Mouse (Mus musculus): ENCODE measurements around the gene Islr.

Gene Islr

DNA sequence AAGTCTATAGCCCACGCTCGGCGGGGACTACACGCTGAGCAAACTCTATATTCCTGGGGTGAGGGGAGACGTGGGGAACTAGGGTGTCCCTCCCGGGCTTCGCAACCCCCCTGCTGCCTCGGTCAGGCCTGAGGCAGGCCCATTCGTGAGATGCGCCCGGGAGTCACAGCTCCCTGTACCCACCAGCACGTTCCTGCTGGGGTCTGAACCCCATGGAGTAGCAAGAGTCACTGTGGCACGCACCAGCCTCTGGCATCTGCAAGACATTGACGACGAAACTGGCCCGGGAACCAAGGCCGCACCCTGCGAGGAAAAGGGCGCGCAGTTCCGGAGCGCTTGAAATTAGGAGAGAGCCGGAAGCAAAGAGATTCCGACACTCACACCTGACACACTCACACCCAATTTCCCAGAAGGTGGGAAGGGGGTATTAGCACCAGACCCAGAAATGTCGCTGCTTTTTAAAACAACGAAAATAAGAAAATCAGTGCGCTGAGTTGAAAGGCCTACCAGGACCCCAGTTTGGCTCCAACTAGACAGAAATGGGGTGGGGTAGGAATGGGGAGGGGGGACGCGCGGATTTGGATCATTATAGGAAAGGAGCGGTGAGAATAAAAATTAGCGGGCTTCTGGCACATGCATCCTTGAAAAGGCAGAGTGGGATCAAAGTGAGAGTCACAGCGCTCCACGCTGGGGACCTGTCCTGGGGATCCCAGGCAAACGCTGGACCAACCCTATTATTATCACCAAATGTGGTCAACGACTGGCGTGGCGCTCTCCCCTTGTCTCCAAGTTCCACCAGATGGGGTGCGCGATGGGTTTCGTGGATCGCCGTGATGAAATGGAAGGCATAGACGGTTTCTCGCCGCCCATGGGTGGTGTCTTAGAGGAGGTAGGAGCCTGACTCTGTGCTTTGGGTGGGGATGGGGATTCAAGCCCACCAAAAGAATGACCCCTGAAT, 7.2 kb downstream of the Islr start:
- DNase-seq (ENCODE audit: low read depth), result no peak

DNA sequence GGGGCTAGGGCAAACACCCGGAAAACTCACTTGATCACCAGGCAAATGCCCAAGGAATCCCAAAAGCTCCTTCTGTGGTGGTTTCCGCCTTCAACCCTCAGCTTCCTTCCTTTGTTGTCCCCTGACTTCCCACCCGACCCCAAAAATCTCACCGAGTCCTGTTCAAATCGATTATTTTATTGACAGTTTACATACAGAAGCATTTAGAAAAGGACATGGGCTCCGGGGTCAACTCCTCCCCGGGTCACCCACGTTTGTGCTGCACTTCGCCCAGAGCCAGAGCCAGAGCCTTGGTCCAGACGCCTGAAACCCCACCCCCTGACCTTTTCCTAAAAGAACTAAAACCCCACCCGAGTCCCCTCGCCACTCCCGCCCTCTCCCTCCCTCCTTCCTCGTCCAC, 8.0 kb downstream of the Islr start:
- DNase-seq (ENCODE audit: low read depth), result no peak

DNA sequence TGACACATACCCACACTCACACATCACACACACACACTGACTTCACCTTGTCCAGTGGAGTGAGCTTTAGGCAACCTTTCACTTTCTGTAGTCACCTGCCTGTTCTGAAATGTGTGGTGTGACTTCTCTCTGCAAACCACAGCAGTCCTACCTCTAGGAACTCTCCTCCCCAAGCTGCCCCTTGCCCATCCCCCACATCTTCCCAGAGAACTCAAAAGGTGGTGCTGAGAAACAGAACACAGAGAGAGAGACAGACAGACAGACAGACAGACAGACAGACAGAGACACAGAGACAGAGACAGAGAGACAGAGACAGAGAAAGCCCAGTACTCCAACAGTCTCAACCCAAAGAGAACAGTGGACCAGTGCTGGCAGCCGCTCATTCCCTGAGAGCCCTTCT, 8.4 kb downstream of the Islr start:
- DNase-seq (ENCODE audit: low read depth), result no peak

DNA sequence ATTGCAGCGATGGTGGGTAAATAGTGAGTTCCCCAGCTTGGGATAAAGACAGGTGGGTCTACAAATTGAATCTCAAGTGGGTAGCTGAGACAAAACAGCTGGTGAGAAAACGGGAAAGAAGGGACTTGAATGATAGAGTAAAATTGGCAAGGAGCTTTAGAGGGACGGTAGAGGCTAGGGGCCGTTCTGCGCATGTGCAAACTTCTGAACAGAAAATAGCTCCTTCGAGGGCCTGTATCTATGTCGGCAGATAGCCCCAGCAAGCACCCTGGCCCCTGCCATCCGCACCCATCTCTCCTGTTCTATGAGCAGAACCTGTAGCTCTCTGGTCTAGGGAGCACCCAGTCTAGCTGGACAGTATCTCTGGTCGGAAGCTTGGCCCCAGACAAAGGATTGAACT, 9.9 kb downstream of the Islr start:
- no peak for DNase-seq (ENCODE audit: low read depth)

DNA sequence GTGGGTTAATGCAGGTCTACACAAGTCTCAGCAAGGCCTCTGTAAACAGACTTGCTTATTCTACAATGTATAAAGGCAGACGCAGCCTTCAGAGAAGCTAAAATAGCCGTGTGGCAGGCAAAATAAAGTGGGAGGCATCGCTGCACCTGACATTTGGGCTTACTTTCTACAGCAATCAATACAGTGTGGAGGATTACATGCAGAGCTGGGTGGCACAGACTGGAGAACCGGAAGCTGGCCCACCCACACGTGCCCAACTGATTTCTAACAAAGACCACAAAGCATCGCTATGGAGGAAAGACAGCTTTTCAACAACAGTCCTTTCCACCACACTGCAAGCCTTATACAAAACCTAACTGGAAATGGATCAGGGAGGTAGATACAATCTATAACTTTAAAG, 19.6 kb downstream of the Islr start:
- no peak for DNase-seq (ENCODE audit: low read depth)

DNA sequence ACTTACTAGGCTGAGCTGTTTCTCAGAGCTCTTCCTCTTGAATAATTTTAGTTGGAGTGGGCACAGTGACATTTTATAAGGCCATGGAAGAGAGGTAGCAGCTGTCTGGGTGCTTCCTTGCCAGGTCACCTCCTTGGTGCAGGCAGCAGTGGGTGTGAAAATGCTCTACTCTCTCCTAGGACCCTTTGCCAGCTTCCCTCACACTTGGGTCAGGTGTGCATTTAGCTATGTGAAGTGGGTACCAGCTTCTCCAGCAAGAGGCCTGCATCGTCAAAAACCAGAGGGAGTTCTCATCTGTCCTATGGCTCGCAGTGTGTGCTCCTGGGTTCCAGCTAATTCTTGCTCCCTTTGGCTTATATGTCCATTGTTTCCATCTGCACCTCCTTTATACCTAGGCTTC, 24.7 kb downstream of the Islr start:
- no peak for DNase-seq (ENCODE audit: low read depth)

DNA sequence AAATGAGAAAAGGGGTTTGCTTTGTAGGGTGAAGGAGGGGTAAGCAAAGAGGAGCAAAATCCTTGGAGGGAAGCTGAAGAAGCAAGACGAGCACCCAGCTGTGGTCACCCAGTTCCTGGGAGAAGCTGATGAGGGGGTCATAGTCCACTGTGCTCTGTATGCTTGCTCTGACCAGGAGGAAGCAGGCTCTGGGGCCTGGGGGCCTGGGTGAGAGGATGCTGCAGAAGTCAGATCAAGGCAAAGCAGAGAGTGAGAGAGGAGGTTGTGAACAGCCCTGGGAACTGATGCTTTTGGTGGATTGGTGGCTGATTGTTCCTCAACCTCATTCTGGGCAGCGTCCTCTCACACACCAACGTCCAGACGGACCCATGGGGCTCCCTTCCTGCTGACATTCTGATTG, 26.9 kb downstream of the Islr start:
- DNase-seq (ENCODE audit: low read depth), result no peak

DNA sequence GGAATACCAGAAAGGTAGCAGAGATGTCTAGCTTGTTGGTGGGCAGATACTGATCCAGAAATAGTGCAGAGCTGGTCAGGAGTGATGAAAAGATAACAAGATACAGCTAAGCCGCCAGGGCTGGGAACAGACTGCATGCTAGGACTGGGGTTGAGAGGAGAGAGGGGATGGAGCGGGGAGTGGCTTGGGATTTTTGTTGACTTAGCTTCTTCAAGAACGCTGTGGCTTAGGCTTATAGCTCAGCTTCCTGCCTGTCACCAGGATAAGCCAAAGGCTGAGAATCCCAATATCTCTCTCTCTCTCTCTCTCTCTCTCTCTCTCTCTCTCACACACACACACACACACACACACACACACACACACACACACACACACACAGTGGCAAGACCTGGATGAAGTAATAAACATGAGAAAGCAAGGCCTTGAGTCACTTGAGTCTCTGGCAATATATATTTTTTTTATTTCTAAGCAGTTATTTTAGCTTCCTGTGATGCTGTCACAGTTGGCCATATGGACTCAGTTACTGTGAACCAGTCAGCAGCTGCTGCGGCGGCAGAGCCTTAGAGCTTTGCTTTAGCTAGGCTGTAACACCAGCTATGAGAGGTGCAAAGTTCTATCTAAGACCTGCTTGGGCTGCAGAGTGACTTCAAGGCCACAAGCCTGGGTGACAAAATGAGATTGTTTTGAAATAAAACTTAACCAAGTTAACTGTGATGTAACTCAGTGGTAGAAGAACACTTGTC, 28.2 kb downstream of the Islr start:
- peak; percentile 43 for DNase-seq (ENCODE audit: low read depth)

DNA sequence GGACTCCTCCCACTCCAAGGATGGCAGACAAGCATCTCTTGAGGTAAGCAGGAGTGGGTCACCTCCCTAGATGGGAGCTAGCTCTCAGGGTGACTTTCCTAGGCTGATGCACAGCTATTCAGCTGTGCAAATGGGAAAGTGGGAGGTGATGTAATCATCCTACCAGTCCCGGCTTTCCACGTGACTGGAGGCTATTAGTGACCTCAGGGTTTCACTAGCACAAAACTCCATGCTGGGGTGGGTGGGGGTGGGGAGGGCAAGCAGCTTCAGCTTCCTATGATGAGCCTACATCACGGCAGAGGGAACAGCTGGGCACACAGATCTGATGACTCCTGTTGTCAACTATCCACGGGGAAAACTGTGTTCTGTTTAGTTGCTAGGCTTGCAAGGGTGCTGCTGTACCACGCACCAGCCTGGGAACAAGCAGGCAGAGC, 29.3 kb downstream of the Islr start:
- peak; percentile 12 for DNase-seq (ENCODE audit: low read depth)

DNA sequence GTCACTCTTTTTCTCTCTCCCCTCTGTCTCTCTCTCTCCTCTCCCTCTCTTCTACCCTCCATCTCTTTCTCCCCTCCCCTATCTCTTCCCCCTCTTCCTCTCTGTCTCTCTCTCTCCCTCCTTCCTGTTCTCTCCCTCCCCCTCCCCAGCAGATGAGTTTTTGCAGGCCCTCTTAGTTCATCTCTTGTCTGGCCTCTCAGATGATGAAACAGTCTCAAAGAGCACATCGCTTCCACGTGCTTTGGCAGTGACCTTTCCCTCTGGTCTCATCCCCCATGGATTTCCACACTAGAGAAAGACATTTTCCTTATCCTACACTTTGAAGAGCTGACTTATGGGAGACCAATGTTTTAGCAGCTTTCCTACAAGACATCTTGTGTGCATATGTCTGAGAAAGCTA, 31.2 kb downstream of the Islr start:
- no peak for DNase-seq (ENCODE audit: low read depth)

DNA sequence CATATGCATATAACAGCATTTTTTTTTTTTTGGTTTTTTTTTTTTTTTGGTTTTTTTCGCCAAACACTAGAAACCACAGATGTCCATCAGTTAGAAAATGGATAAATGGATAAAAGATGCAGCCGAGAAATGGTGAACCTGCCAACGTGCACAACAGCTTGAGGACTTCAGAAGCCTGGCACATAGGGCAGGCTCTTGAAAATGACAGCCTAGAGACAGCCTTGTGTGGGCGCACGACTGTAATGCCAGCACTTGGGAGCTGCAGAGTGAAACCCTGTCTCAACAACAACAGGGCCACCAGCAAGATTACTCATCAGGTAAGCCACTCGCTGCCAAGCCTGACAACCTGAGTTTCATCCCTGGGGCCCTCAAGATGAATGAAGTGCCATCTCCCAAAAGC, 34.7 kb downstream of the Islr start:
- DNase-seq (ENCODE audit: low read depth), result no peak

DNA sequence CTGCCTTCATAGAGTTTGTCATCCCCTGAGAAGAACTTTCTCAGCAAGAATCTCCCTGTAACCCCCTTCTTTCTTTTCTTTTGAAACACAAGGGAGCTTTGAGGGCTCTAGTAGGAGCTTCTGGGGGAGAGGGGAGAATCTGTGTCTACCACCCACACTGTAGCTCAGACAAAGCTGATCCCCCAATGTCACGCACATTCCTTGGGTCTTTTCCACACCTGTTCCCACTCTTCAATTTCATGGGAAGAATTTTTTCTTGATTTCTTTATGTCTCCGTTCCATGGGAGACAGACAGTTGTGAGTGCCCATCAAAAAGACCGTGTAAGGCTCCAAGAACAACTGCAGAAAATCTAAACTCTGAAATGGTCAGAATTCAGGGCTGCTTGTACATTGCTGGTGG, 35.2 kb downstream of the Islr start:
- DNase-seq (ENCODE audit: low read depth), result no peak

DNA sequence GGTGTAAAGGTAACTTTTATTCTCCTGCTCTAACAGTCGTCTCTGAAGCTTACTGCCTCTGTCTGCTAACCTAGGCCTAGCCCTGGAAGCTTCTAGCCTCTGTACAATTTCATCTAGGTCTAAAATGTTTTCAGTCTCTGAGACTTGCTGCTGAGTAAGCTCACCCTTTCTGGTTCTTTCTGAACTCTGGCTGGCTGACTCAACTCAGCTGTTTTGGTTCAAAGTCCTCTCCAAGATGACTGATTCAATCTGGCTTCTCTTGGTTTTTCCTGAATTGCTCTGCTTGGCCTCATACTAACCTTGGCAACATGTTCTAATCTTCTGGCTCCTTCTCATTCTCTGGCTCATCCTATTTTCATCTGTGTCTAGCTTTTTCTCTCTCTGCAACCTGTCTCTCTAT, 38.3 kb downstream of the Islr start:
- DNase-seq (ENCODE audit: low read depth), result no peak

DNA sequence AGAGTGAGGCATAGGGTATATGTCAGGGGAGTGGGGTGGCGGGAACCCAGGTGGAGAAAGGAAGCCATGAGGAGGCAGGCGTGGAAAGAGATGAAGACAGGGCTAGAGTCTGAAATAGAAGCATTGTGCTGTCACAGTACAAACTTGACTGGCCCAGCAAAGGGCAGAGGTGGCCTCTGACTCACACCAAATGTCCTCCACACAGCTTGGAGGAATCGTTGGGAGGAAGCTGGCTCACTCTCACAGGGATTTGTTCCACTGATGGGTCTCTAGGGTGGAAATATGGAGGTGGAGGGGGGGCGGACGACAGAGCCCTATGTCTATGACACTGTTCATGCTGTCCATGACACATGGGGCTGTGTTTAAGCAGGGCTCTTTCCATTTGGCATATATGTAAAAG, 41.0 kb downstream of the Islr start:
- no peak for DNase-seq (ENCODE audit: low read depth)

DNA sequence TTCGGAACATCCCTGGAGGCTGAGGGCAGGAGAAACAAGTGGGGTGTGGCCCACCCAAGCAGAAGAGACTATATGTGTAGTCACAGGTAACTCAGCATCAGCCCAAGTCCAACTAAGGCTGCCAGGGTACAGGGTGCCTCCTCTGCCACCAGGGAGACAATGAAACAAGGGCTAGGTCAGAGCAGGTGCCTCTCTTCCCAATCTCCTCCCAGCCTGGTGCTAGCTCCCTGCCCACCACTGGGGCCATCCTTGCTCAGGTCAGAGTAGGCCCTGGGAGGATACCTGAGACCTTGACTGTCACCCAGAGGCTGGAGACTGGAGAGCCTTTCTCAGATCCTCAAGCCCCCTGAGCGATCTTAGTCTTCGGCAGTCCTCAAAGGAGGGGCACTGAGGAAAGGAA, 41.9 kb downstream of the Islr start:
- no peak for DNase-seq (ENCODE audit: low read depth)

DNA sequence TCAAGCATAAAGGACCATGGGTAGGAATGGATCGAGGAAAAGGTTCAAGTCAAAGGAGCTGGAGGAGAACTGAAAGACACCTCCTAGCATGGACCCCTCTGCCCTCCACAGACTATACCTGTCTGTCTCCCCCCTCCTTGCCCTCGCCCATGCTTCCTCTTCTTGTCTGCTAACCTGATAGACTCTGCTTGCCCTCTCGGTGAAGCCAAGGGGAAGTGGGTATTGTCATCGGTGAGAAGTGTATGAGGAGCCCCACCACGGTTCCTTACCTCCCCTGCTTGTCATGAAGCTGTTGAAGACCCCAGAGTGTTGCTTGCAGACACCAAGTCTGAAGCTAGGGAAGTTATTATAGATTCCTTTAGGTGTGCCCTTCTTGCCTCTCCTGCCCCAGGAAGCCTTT, 43.8 kb downstream of the Islr start:
- no peak for DNase-seq (ENCODE audit: low read depth)

DNA sequence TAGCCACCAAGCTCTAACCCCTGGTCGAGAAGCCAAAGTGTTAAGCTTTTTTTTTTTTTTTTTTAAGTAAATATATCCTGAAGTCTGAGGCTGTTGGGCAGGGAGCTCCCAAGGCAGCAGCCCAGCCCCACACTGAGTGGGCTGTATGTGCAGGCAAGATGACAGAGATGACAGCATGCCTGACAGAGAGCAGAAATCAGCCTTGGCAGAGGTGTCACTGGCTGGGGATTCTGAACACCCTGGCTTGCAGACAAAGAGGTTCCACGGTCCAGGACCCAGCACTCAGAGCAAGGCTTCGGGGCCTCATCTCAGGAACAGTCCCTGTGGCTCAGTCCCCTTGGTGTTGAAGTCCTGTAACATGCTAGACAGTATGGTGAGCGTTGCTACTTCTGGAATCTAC, 44.3 kb downstream of the Islr start:
- DNase-seq (ENCODE audit: low read depth), result no peak

DNA sequence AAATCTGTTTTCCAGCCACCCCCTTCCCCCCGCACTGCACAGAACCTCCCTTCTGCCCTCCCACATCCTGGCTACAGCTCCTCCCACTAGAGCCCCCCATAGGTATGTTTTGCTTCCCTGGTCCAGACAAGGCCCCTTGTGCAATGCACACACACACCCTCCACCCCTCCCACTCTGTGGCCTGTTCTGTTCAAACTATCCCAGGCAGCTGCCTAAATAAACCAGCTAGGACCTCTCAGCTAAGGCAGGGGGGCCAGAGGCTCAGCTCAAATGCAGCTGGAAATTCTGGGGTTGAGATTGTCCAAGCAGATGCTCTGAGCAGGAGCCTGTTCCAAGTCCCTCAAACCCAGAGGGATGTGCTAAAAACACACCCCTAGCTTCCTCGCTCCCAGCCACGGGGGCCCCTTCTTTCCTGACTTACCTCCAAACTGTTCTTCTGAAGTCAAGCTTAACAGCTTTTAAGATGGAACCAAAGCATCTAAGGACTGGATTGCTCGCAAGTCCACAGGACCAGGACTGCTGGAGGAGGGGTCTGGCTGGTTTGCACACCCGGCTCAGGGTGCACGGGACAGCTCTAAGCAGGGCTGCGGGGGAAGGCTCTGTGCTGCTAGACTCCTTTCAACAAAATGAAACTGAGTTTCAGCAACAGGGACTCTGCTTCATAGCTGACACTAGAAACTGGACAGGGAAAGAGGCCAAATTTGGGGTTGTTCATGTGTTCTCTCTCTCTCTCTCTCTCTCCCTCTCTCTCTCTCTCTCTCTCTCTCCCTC, 45.4 kb downstream of the Islr start:
- peak; percentile 61 for DNase-seq (ENCODE audit: low read depth)

DNA sequence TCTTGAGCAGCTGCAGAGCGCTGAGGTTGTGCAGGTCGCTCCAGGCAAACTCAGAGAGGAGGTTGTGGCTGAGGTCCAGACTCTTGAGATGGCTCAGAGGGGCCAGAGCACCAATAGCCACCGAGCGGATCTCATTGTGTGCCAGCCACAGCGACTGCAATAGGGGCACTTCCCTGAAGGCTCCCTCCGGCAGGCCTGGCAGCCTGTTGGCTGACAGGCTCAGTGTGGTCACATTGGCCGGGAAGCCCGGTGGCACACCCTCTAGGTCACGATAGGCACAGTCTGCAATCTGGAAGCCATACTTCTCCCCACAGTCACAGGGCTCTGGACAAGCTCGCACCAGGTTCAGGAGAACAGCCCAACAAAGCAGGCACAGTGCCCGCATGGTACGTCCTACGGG, 46.3 kb downstream of the Islr start:
- DNase-seq (ENCODE audit: low read depth), result no peak

DNA sequence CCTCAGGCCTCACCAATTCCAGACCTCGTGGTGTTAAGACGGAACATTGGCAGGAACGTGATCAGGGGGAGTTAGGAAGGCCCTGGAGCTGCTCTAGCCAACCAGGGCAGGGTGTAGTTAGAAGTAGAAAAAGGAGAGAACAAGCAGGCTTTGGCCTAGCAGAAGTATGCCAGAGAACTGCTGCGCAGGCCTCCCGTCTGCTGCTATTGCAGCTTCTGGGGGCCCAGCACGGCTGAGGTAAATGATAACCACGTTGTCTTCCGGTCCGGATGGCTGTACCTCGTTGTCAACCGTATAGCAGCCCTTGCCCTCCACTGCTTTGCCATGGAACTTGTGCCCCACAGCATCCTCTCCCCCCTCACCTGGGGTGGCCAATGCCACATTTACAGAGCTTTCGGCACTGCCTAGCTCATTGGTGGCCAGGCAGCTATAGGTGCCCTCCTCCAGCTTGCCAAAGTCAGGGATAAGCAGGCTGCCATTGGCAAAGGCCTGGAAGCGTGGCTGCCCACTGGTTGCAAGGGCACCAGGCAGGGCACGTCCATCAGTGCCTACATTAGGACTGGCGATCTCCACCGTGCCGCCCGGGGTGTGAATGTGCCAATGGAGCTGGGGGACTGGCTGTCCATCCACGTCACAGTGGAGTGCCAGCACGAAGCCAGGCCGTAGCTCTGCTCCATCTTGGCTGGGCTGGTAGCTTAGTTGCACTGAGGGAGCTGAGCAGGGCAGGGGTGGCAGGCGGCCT, 47.1 kb downstream of the Islr start:
- no peak for DNase-seq (ENCODE audit: low read depth)

DNA sequence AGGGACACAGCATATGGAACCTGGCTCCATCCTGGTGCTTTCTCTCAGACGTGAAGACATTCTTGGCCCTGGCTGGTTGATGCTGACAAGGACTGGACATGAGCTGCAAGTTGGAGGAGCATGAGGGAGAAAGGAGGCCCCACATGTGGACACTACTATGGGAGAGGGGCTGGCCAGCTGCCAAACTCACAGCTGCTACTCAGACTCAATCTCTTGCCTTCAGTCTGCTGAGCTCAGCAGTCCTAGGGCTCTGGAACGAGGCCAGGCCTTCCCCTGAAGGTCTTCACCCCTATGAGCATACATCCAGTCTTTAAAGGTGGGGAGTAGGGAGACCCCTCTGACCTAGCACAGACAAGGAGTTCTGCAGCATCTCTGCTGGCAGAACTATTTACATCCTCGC, 48.7 kb downstream of the Islr start:
- peak; percentile 34 for DNase-seq (ENCODE audit: low read depth)

DNA sequence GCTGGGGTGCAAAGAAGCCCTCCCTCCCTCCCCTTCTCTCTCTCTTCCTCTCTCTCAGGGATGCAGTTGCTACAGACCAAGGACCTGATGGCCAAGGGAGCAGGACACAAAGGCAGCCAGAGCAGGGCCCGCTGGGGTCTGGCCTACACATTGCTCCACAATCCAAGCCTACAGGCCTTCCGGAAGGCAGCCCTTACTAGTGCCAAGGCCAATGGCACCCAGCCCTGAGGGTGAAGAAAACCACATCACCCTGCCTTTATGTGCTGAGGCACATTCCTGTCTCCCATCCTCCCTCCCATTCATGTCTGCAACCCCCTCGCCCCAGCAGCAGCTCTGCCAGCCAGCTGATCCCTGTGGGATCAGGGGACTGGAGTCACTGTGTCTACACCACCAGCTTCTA, 51.0 kb downstream of the Islr start:
- DNase-seq (ENCODE audit: low read depth), result no peak
